Mouse (Mus musculus): ENCODE data around the gene Sinhcaf. TPM values are rescaled to one million over a fixed set of nuclear protein-coding genes. Genes with fewer than 3 reads are reported as not detected.

Gene Sinhcaf
- polyA plus RNA-seq, 1 experiment from 2014 or later: 129 TPM

GRCm38 (mm10) chr6:148980495-148980894, 34.2 kb upstream of the Sinhcaf start:
- no peak overlapping the region for H3K9ac ChIP-seq (replicated peaks; ENCODE audit: low read depth, low read length)
- H3K4me3 ChIP-seq (ENCODE audit: low read depth, low read length): no peak overlapping the region
- H3K9me3 ChIP-seq (ENCODE audit: control insufficient read depth, low read depth, low read length): no peaks in the 10 kb centered on the region
- no peak overlapping the region for H3K4me2 ChIP-seq (replicated peaks; ENCODE audit: low read depth, low read length)
- H3K27me3 ChIP-seq (ENCODE audit: control insufficient read depth, insufficient read depth, low read length): no peaks in the 10 kb centered on the region
- no peak overlapping the region for H3K27ac ChIP-seq (ENCODE audit: low read length)
- no peak for ATAC-seq (ENCODE audit: insufficient number of reproducible peaks, insufficient read depth, low FRiP score, low read depth)
- H3K36me3 ChIP-seq (ENCODE audit: control insufficient read depth, insufficient read depth, low read length): no peaks in the 10 kb centered on the region
- no peaks in the 10 kb centered on the region for H3K4me1 ChIP-seq (ENCODE audit: control insufficient read depth, insufficient read depth, low read length)
- 44% methylated on average over 2 of the region's 3 CpGs for WGBS

GRCm38 (mm10) chr6:148975096-148975495, 28.8 kb upstream of the Sinhcaf start:
- 96% methylated on average over 3 of the region's 3 CpGs for WGBS
- 0 out of 2 replicates have a peak, but pooled peaks have one; percentile 14 for ATAC-seq (ENCODE audit: insufficient number of reproducible peaks, insufficient read depth, low FRiP score, low read depth)

GRCm38 (mm10) chr6:148972891-148973290, 26.6 kb upstream of the Sinhcaf start:
- H3K9me3 ChIP-seq (ENCODE audit: control insufficient read depth, low read depth, low read length): no peaks in the 10 kb centered on the region
- WGBS: 44% methylated on average over 2 of the region's 2 CpGs
- no peak overlapping the region for H3K4me2 ChIP-seq (replicated peaks; ENCODE audit: low read depth, low read length)
- no peaks in the 10 kb centered on the region for H3K27me3 ChIP-seq (ENCODE audit: control insufficient read depth, insufficient read depth, low read length)
- H3K4me3 ChIP-seq (ENCODE audit: low read depth, low read length): no peak overlapping the region
- no peaks in the 10 kb centered on the region for H3K36me3 ChIP-seq (ENCODE audit: control insufficient read depth, insufficient read depth, low read length)
- peaks cover 12% of the 10 kb centered on the region; the same call in 1 of the 2 replicates for H3K4me1 ChIP-seq (ENCODE audit: control insufficient read depth, insufficient read depth, low read length)
- H3K27ac ChIP-seq (ENCODE audit: low read length): no peak overlapping the region
- no peak for ATAC-seq (ENCODE audit: insufficient number of reproducible peaks, insufficient read depth, low FRiP score, low read depth)
- H3K9ac ChIP-seq (replicated peaks; ENCODE audit: low read depth, low read length): no peak overlapping the region

More at GRCm38 (mm10) chr6:148975096-148975495, 28.8 kb upstream of the Sinhcaf start:
- Histone ChIP-seq H3K9me3 (ENCODE audit: control insufficient read depth, low read depth, low read length) (no peaks in the 10 kb centered on the region), H3K27me3 (ENCODE audit: control insufficient read depth, insufficient read depth, low read length) (no peaks in the 10 kb centered on the region), H3K9ac (replicated peaks; ENCODE audit: low read depth, low read length) (no peak overlapping the region), H3K4me1 (ENCODE audit: control insufficient read depth, insufficient read depth, low read length) (peaks cover 12% of the 10 kb centered on the region; the same call in 1 of the 2 replicates), H3K4me2 (replicated peaks; ENCODE audit: low read depth, low read length) (no peak overlapping the region), H3K4me3 (ENCODE audit: low read depth, low read length) (no peak overlapping the region), H3K36me3 (ENCODE audit: control insufficient read depth, insufficient read depth, low read length) (no peaks in the 10 kb centered on the region), H3K27ac (ENCODE audit: low read length) (no peak overlapping the region)

- no peak overlapping the region for H3K27ac ChIP-seq (ENCODE audit: low read length)
- H3K9me3 ChIP-seq (ENCODE audit: control insufficient read depth, low read depth, low read length): no peaks in the 10 kb centered on the region
- H3K4me1 ChIP-seq (ENCODE audit: control insufficient read depth, insufficient read depth, low read length): peaks cover 12% of the 10 kb centered on the region; the same call in 1 of the 2 replicates
- no peak overlapping the region for H3K9ac ChIP-seq (replicated peaks; ENCODE audit: low read depth, low read length)
- ATAC-seq (ENCODE audit: insufficient number of reproducible peaks, insufficient read depth, low FRiP score, low read depth): no peak
- H3K4me2 ChIP-seq (replicated peaks; ENCODE audit: low read depth, low read length): no peak overlapping the region
- H3K4me3 ChIP-seq (ENCODE audit: low read depth, low read length): no peak overlapping the region
- no peaks in the 10 kb centered on the region for H3K27me3 ChIP-seq (ENCODE audit: control insufficient read depth, insufficient read depth, low read length)
- 23% methylated on average over 9 of the region's 9 CpGs for WGBS
- no peaks in the 10 kb centered on the region for H3K36me3 ChIP-seq (ENCODE audit: control insufficient read depth, insufficient read depth, low read length)
These were observed 26.0 kb upstream of the Sinhcaf start for GRCm38 (mm10) chr6:148972059-148972848.

GRCm38 (mm10) chr6:148971385-148971940, 25.2 kb upstream of the Sinhcaf start:
- 31% methylated on average over 9 of the region's 9 CpGs for WGBS
- peak; percentile 33; the same call in 1 of the 2 replicates for ATAC-seq (ENCODE audit: insufficient number of reproducible peaks, insufficient read depth, low FRiP score, low read depth)
- H3K9ac ChIP-seq (replicated peaks; ENCODE audit: low read depth, low read length): no peak overlapping the region

GRCm38 (mm10) chr6:148961285-148961684, 15.0 kb upstream of the Sinhcaf start:
- H3K4me1 ChIP-seq (ENCODE audit: control insufficient read depth, insufficient read depth, low read length): no peaks in the 10 kb centered on the region
- H3K4me2 ChIP-seq (replicated peaks; ENCODE audit: low read depth, low read length): no peak overlapping the region
- no peak overlapping the region for H3K4me3 ChIP-seq (ENCODE audit: low read depth, low read length)
- no peaks in the 10 kb centered on the region for H3K9me3 ChIP-seq (ENCODE audit: control insufficient read depth, low read depth, low read length)
- ATAC-seq (ENCODE audit: insufficient number of reproducible peaks, insufficient read depth, low FRiP score, low read depth): no peak
- no peak overlapping the region for H3K9ac ChIP-seq (replicated peaks; ENCODE audit: low read depth, low read length)
- H3K27me3 ChIP-seq (ENCODE audit: control insufficient read depth, insufficient read depth, low read length): no peaks in the 10 kb centered on the region
- H3K36me3 ChIP-seq (ENCODE audit: control insufficient read depth, insufficient read depth, low read length): no peaks in the 10 kb centered on the region
- no peak overlapping the region for H3K27ac ChIP-seq (ENCODE audit: low read length)
- WGBS: 21% methylated on average over 1 of the region's 1 CpGs

More at GRCm38 (mm10) chr6:148971385-148971940, 25.2 kb upstream of the Sinhcaf start:
- Histone ChIP-seq H3K36me3 (ENCODE audit: control insufficient read depth, insufficient read depth, low read length) (no peaks in the 10 kb centered on the region), H3K9me3 (ENCODE audit: control insufficient read depth, low read depth, low read length) (no peaks in the 10 kb centered on the region), H3K27ac (ENCODE audit: low read length) (no peak overlapping the region), H3K27me3 (ENCODE audit: control insufficient read depth, insufficient read depth, low read length) (no peaks in the 10 kb centered on the region), H3K4me2 (replicated peaks; ENCODE audit: low read depth, low read length) (0 out of 2 replicates have a peak overlapping the region, but pooled peaks have one; percentile 6), H3K4me1 (ENCODE audit: control insufficient read depth, insufficient read depth, low read length) (peaks cover 12% of the 10 kb centered on the region; the same call in 1 of the 2 replicates), H3K4me3 (ENCODE audit: low read depth, low read length) (no peak overlapping the region)

GRCm38 (mm10) chr6:148959540-148960238, 13.4 kb upstream of the Sinhcaf start:
- H3K9me3 ChIP-seq (ENCODE audit: control insufficient read depth, low read depth, low read length): no peaks in the 10 kb centered on the region
- no peak overlapping the region for H3K27ac ChIP-seq (ENCODE audit: low read length)
- 36% methylated on average over 4 of the region's 4 CpGs for WGBS
- H3K36me3 ChIP-seq (ENCODE audit: control insufficient read depth, insufficient read depth, low read length): no peaks in the 10 kb centered on the region
- H3K9ac ChIP-seq (replicated peaks; ENCODE audit: low read depth, low read length): no peak overlapping the region
- ATAC-seq (ENCODE audit: insufficient number of reproducible peaks, insufficient read depth, low FRiP score, low read depth): no peak
- H3K4me1 ChIP-seq (ENCODE audit: control insufficient read depth, insufficient read depth, low read length): no peaks in the 10 kb centered on the region
- H3K27me3 ChIP-seq (ENCODE audit: control insufficient read depth, insufficient read depth, low read length): no peaks in the 10 kb centered on the region
- no peak overlapping the region for H3K4me3 ChIP-seq (ENCODE audit: low read depth, low read length)
- no peak overlapping the region for H3K4me2 ChIP-seq (replicated peaks; ENCODE audit: low read depth, low read length)

GRCm38 (mm10) chr6:148958712-148959111, 12.4 kb upstream of the Sinhcaf start:
- 96% methylated on average over 1 of the region's 1 CpGs for WGBS
- no peaks in the 10 kb centered on the region for H3K36me3 ChIP-seq (ENCODE audit: control insufficient read depth, insufficient read depth, low read length)
- H3K9me3 ChIP-seq (ENCODE audit: control insufficient read depth, low read depth, low read length): no peaks in the 10 kb centered on the region
- H3K4me2 ChIP-seq (replicated peaks; ENCODE audit: low read depth, low read length): no peak overlapping the region
- no peaks in the 10 kb centered on the region for H3K27me3 ChIP-seq (ENCODE audit: control insufficient read depth, insufficient read depth, low read length)
- no peak for ATAC-seq (ENCODE audit: insufficient number of reproducible peaks, insufficient read depth, low FRiP score, low read depth)
- no peak overlapping the region for H3K4me3 ChIP-seq (ENCODE audit: low read depth, low read length)
- no peaks in the 10 kb centered on the region for H3K4me1 ChIP-seq (ENCODE audit: control insufficient read depth, insufficient read depth, low read length)
- H3K9ac ChIP-seq (replicated peaks; ENCODE audit: low read depth, low read length): no peak overlapping the region
- H3K27ac ChIP-seq (ENCODE audit: low read length): no peak overlapping the region
